Mouse (Mus musculus) hindbrain, postnatal 0 days (tissue): ENCODE data around the gene Espl1. TPM values are rescaled to one million over a fixed set of nuclear protein-coding genes. Genes with fewer than 3 reads are reported as not detected.

Source experiments
- ATAC-seq: fragments of 200-750 bp; cut with Nextera tagmentation; 2 replicates; pipeline ENCODE4 v1.8.0; 2017; ENCODE audit warnings: mild to moderate bottlenecking, moderate TSS enrichment, moderate library complexity
- DNase-seq: peaks from one replicate; pipeline ENCODE4 v3.0.0-alpha.2; 2015; ENCODE audit warnings: low spot score
- H3K27ac ChIP-seq: fragments of 300-500 bp; sonication (generic); 2 replicates; pipeline ENCODE4 v1.5.1; 2014; ENCODE audit warnings: mild to moderate bottlenecking
- H3K27me3 ChIP-seq: fragments of 300-500 bp; sonication (generic); 2 replicates; pipeline ENCODE4 v1.6.1; 2014; ENCODE audit warnings: low read length, mixed read lengths; ENCODE audit not compliant: insufficient read depth
- H3K36me3 ChIP-seq: fragments of 300-500 bp; sonication (generic); 2 replicates; pipeline ENCODE4 v1.6.1; 2014; ENCODE audit warnings: low read length, mixed read lengths; ENCODE audit not compliant: insufficient read depth
- H3K4me1 ChIP-seq: fragments of 300-500 bp; sonication (generic); 2 replicates; pipeline ENCODE4 v1.6.1; 2014; ENCODE audit warnings: antibody characterized with exemption, low read length, mixed read lengths; ENCODE audit not compliant: insufficient read depth
- H3K4me2 ChIP-seq: fragments of 300-500 bp; sonication (generic); 2 replicates; pipeline ENCODE4 v1.6.1; 2014; ENCODE audit warnings: low read depth, mild to moderate bottlenecking, low read length, moderate library complexity, mixed read lengths
- H3K4me3 ChIP-seq: fragments of 300-500 bp; sonication (generic); 2 replicates; pipeline ENCODE4 v1.5.1; 2014; ENCODE audit warnings: low read length
- H3K9ac ChIP-seq: fragments of 300-500 bp; sonication (generic); replicated peaks from 2 replicates; pipeline ENCODE4 v1.6.1; 2014; ENCODE audit warnings: mild to moderate bottlenecking, low read length, moderate library complexity, mixed read lengths
- H3K9me3 ChIP-seq: fragments of 300-500 bp; sonication (generic); 2 replicates; pipeline ENCODE4 v1.6.1; 2016; ENCODE audit warnings: low read length, mixed read lengths
- CTCF ChIP-seq: IDR thresholded peaks from 2 replicates; pipeline ENCODE4 v1.5.1; 2016; ENCODE audit warnings: antibody characterized with exemption, control low read depth, low read depth
- WGBS: fragments of 180-500 bp; shearing (Covaris S2); extraction: QIAGEN DNeasy Blood & Tissue Kit; methylation state at CpG from one replicate; pipeline ENCODE4 v1.1.7; 2014; 5-methylcytosine and 5-hydroxymethylcytosine counted together
- polyA plus RNA-seq: library from polyadenylated mRNA; unstranded; fragments of >200 nt; fragmentation: Nextera tagmentation; extraction: Ambion mirVana; gene quantifications from 2 replicates; pipeline ENCODE4 v1.2.1, GENCODE M21; 2015
- total RNA-seq: library from RNA; depleted of rRNA; stranded (reverse); fragments of >200 nt; gene quantifications from 2 replicates; pipeline ENCODE4 v1.2.3, GENCODE M21; 2014; rRNA removed

Espl1 gene
- total and polyA plus RNA-seq, 2 experiments from 2014 or later: 3.8 to 7.3 TPM

DNA sequence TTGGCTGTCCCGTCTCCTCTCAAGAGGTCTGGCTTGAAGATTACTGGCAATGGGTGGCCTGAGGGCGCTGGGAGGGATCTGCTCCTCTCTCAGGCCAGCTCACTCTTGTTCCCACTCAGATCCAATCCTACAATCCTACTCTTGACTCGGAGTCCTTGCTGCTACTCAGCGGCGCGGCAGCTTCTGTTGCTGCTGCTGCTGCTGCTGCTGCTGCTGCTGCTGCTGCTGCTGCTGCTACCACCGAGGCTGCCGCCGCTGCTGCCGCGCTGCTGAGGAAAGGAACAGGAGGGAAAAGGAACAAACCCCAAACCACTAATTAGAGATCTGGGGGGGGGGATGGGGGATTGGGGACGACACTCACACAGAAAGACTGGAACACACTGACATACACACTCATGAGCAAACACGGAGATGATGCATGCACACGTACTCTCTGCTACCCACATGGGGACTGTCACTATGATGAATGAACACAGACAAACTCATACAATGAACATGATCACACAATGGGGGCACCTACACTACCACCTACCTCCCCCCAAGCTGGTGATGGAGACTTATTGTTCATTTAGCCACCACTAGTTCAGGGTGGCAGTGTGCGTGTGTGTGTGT lies 70.8 kb downstream of the Espl1 start, which contains the start of gene Sp7:
Gene Sp7, minus strand, starts transcription at position 450 of the 612 bp plus-strand sequence.
- WGBS: 5% methylated on average over 15 of the region's 15 CpGs
- ATAC-seq: peak; percentile 55

DNA sequence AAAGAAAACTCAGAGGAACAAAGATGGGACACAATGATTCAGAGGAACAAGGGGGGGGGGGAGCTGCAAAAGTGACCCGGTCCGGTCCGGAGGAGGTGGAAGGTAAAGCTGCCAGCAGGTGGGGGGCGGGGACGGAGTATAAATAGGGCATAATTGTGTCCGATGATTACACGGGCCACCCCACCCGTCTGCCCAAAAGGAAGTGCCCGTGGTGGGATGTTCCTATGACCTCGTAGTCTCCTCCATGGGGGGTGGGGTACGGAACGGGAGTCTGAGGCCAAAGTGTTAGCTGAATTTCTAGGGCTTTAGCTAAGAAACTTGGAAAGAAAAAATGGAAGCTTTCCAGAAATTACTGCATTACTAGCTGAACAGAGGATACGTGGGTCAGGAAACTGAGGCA lies 73.9 kb downstream of the Espl1 start:
- no peak overlapping the region for H3K9ac ChIP-seq
- 0 out of 2 replicates have a peak, but pooled peaks cover 6% of the 10 kb centered on the region for H3K27me3 ChIP-seq
- H3K9me3 ChIP-seq: no peaks in the 10 kb centered on the region
- DNase-seq (no peak), ATAC-seq (no peak)
- no peak for TF ChIP-seq CTCF
- 11% methylated on average over 13 of the region's 13 CpGs for WGBS
- no peak overlapping the region for H3K27ac ChIP-seq
- no peaks in the 10 kb centered on the region for H3K4me1 ChIP-seq
- no peak overlapping the region for H3K4me3 ChIP-seq
- H3K4me2 ChIP-seq: no peak overlapping the region
- no peaks in the 10 kb centered on the region for H3K36me3 ChIP-seq

More for the DNA sequence above, 70.8 kb downstream of the Espl1 start, which contains the start of gene Sp7:
- H3K27me3 ChIP-seq: 0 out of 2 replicates have a peak, but pooled peaks cover 6% of the 10 kb centered on the region
- 0 out of 2 replicates have a peak, but pooled peaks have one; percentile 5 for TF ChIP-seq CTCF
- no peaks in the 10 kb centered on the region for H3K9me3 ChIP-seq
- peak; percentile 39 for DNase-seq
- H3K4me2 ChIP-seq: peak within 1 kb of the TSS; percentile 52
- H3K4me3 ChIP-seq: peak within 1 kb of the TSS; percentile 19; the same call in 1 of the 2 replicates
- H3K36me3 ChIP-seq: no peaks in the 10 kb centered on the region
- no peaks in the 10 kb centered on the region; the same call in 1 of the 2 replicates for H3K4me1 ChIP-seq
- 0 out of 2 replicates have a peak within 1 kb of the TSS, but pooled peaks have one; percentile 21 for H3K9ac ChIP-seq
- no peak within 1 kb of the TSS for H3K27ac ChIP-seq

DNA sequence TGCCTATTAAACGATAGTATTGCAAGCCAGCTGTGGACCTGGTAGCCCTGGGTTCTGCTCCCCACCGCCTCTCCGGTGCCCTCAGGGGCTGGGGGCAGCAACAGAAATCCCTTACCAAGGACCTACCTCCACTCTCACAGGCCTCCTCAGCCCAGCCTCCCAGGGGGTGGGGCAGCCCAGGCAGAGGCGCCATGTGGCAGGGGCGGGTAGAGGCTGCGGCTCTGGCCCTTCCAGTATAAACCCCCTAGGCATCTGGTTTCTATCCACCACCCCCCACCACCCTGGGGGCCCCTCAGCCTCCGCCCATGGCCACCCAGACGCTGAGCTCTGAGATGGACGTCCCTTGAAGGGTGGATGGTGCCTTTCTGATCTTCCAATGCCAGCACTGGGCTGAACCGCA lies 74.7 kb downstream of the Espl1 start:
- no peak for DNase-seq
- 16% methylated on average over 10 of the region's 10 CpGs for WGBS
- H3K9ac ChIP-seq: no peak overlapping the region

More for the DNA sequence above, 74.7 kb downstream of the Espl1 start:
- H3K4me2 ChIP-seq: no peak overlapping the region
- no peak for TF ChIP-seq CTCF
- H3K36me3 ChIP-seq: no peaks in the 10 kb centered on the region
- no peaks in the 10 kb centered on the region for H3K9me3 ChIP-seq
- no peak overlapping the region for H3K27ac ChIP-seq
- no peak for ATAC-seq
- H3K4me1 ChIP-seq: no peaks in the 10 kb centered on the region
- H3K27me3 ChIP-seq: 0 out of 2 replicates have a peak, but pooled peaks cover 6% of the 10 kb centered on the region
- H3K4me3 ChIP-seq: no peak overlapping the region

Other genes with a start within 250 kb of the Espl1 start
- gene Eif4b, start 222.5 kb upstream of the Espl1 start, total RNA-seq: 114 and 121 TPM in 2 replicates
- gene Eif4b, start 222.5 kb upstream of the Espl1 start, polyA plus RNA-seq: 63.4 and 65.1 TPM in 2 replicates
- 9.2 TPM in 2 replicates for gene Tns2, start 195.9 kb upstream of the Espl1 start, total RNA-seq
- 5.5 and 6.2 TPM in 2 replicates for gene Tns2, start 195.9 kb upstream of the Espl1 start, polyA plus RNA-seq
- gene Spryd3, start 160.0 kb upstream of the Espl1 start, total RNA-seq: 113 and 118 TPM in 2 replicates
- gene Spryd3, start 160.0 kb upstream of the Espl1 start, polyA plus RNA-seq: 98.6 and 110 TPM in 2 replicates
- 5.6 and 12.8 TPM in 2 replicates for gene Igfbp6, start 151.9 kb upstream of the Espl1 start, total RNA-seq
- gene Igfbp6, start 151.9 kb upstream of the Espl1 start, polyA plus RNA-seq: 9.7 and 11.5 TPM in 2 replicates
- gene Soat2, start 145.7 kb upstream of the Espl1 start, total RNA-seq: 0.16 TPM in 1 of 2 replicates, not detected in the other
- gene Soat2, start 145.7 kb upstream of the Espl1 start, polyA plus RNA-seq: 0.09 TPM in 1 of 2 replicates, not detected in the other
- 49.5 and 61.0 TPM in 2 replicates for gene Zfp740, start 93.0 kb upstream of the Espl1 start, total RNA-seq
- 33.8 and 37.7 TPM in 2 replicates for gene Zfp740, start 93.0 kb upstream of the Espl1 start, polyA plus RNA-seq
- 56.9 and 67.2 TPM in 2 replicates for gene Csad, start 91.5 kb upstream of the Espl1 start, total RNA-seq
- 41.8 and 43.1 TPM in 2 replicates for gene Csad, start 91.5 kb upstream of the Espl1 start, polyA plus RNA-seq
- 0.40 and 1.2 TPM in 2 replicates for gene Itgb7, start 64.3 kb upstream of the Espl1 start, total RNA-seq
- gene Itgb7, start 64.3 kb upstream of the Espl1 start, polyA plus RNA-seq: 1.3 and 2.1 TPM in 2 replicates
- gene Rarg, start 38.7 kb upstream of the Espl1 start, total RNA-seq: 8.8 and 11.4 TPM in 2 replicates
- gene Rarg, start 38.7 kb upstream of the Espl1 start, polyA plus RNA-seq: 3.8 and 4.4 TPM in 2 replicates
- not detected in 2 replicates for gene Gm9918, start 25.7 kb upstream of the Espl1 start, total RNA-seq
- gene Gm9918, start 25.7 kb upstream of the Espl1 start, polyA plus RNA-seq: 0.06 TPM in 1 of 2 replicates, not detected in the other
- 50.7 and 52.3 TPM in 2 replicates for gene Mfsd5, start 16.8 kb upstream of the Espl1 start, total RNA-seq
- 67.9 and 68.3 TPM in 2 replicates for gene Mfsd5, start 16.8 kb upstream of the Espl1 start, polyA plus RNA-seq
- gene Pfdn5, start 29.9 kb downstream of the Espl1 start, total RNA-seq: 119 and 139 TPM in 2 replicates
- gene Pfdn5, start 29.9 kb downstream of the Espl1 start, polyA plus RNA-seq: 531 and 540 TPM in 2 replicates
- 56.5 and 58.0 TPM in 2 replicates for gene Myg1, start 35.4 kb downstream of the Espl1 start, total RNA-seq
- 78.8 and 79.8 TPM in 2 replicates for gene Myg1, start 35.4 kb downstream of the Espl1 start, polyA plus RNA-seq
- gene Aaas, start 54.5 kb downstream of the Espl1 start, total RNA-seq: 19.4 and 25.4 TPM in 2 replicates
- 31.4 and 36.4 TPM in 2 replicates for gene Aaas, start 54.5 kb downstream of the Espl1 start, polyA plus RNA-seq
- gene Sp7, start 70.9 kb downstream of the Espl1 start, total RNA-seq: 0.11 and 0.31 TPM in 2 replicates
- gene Sp7, start 70.9 kb downstream of the Espl1 start, polyA plus RNA-seq: 0.38 and 0.40 TPM in 2 replicates
- 24.7 and 26.0 TPM in 2 replicates for gene Sp1, start 109.9 kb downstream of the Espl1 start, total RNA-seq
- 3.0 and 3.5 TPM in 2 replicates for gene Sp1, start 109.9 kb downstream of the Espl1 start, polyA plus RNA-seq
- gene Amhr2, start 149.1 kb downstream of the Espl1 start, total RNA-seq: 0.16 TPM in 1 of 2 replicates, not detected in the other
- gene Amhr2, start 149.1 kb downstream of the Espl1 start, polyA plus RNA-seq: 0.36 and 0.62 TPM in 2 replicates
- 27.4 and 28.0 TPM in 2 replicates for gene Prr13, start 162.8 kb downstream of the Espl1 start, total RNA-seq
- gene Prr13, start 162.8 kb downstream of the Espl1 start, polyA plus RNA-seq: 90.4 and 95.1 TPM in 2 replicates
- gene Pcbp2, start 174.3 kb downstream of the Espl1 start, total RNA-seq: 151 and 157 TPM in 2 replicates
- 104 TPM in 2 replicates for gene Pcbp2, start 174.3 kb downstream of the Espl1 start, polyA plus RNA-seq
- gene Gm10337, start 207.5 kb downstream of the Espl1 start, total RNA-seq: not detected in 2 replicates
- gene Gm10337, start 207.5 kb downstream of the Espl1 start, polyA plus RNA-seq: 2.7 and 7.3 TPM in 2 replicates
- gene Map3k12, start 220.8 kb downstream of the Espl1 start, total RNA-seq: 68.2 and 86.1 TPM in 2 replicates
- 41.2 and 42.0 TPM in 2 replicates for gene Map3k12, start 220.8 kb downstream of the Espl1 start, polyA plus RNA-seq
- gene Tarbp2, start 221.9 kb downstream of the Espl1 start, total RNA-seq: 69.9 and 91.1 TPM in 2 replicates
- 97.2 and 99.5 TPM in 2 replicates for gene Tarbp2, start 221.9 kb downstream of the Espl1 start, polyA plus RNA-seq
- 4.6 and 13.9 TPM in 2 replicates for gene Npff, start 228.7 kb downstream of the Espl1 start, total RNA-seq
- 3.1 and 5.4 TPM in 2 replicates for gene Npff, start 228.7 kb downstream of the Espl1 start, polyA plus RNA-seq